Mouse (Mus musculus) kidney, embryonic 14.5 days (tissue): ENCODE results near the gene Impdh2. TPM values are rescaled to one million over a fixed set of nuclear protein-coding genes. Genes with fewer than 3 reads are reported as not detected.

Source experiments
- ATAC-seq: fragments of 200-750 bp; cut with Nextera tagmentation; 2 replicates; pipeline ENCODE4 v1.8.0; 2017; ENCODE audit warnings: moderate number of reproducible peaks, mild to moderate bottlenecking, moderate TSS enrichment, moderate library complexity; ENCODE audit not compliant: low FRiP score, low TSS enrichment
- H3K27ac ChIP-seq: fragments of 300-500 bp; sonication (generic); 2 replicates; pipeline ENCODE4 v1.5.1; 2014; ENCODE audit warnings: low read depth, mild to moderate bottlenecking, low read length, moderate library complexity, mixed read lengths
- H3K27me3 ChIP-seq: fragments of 300-500 bp; sonication (generic); 2 replicates; pipeline ENCODE4 v1.6.1; 2014; ENCODE audit warnings: mild to moderate bottlenecking, low read length; ENCODE audit not compliant: control insufficient read depth, insufficient read depth
- H3K36me3 ChIP-seq: fragments of 300-500 bp; sonication (generic); 2 replicates; pipeline ENCODE4 v1.6.1; 2014; ENCODE audit warnings: low read length, mixed read lengths; ENCODE audit not compliant: control insufficient read depth, insufficient read depth
- H3K4me1 ChIP-seq: fragments of 300-500 bp; sonication (generic); 2 replicates; pipeline ENCODE4 v1.6.1; 2014; ENCODE audit warnings: low read length, mixed read lengths; ENCODE audit not compliant: control insufficient read depth, insufficient read depth
- H3K4me2 ChIP-seq: fragments of 300-500 bp; sonication (generic); replicated peaks from 2 replicates; pipeline ENCODE4 v1.6.1; 2014; ENCODE audit warnings: low read depth, mild to moderate bottlenecking, low read length
- H3K4me3 ChIP-seq: fragments of 300-500 bp; sonication (generic); 2 replicates; pipeline ENCODE4 v1.5.1; 2014; ENCODE audit warnings: mild to moderate bottlenecking, low read length
- H3K9ac ChIP-seq: fragments of 300-500 bp; sonication (generic); 2 replicates; pipeline ENCODE4 v1.6.1; 2014; ENCODE audit warnings: low read depth, mild to moderate bottlenecking, low read length, moderate library complexity
- H3K9me3 ChIP-seq: fragments of 300-500 bp; sonication (generic); 2 replicates; pipeline ENCODE4 v1.6.1; 2016; ENCODE audit warnings: low read length; ENCODE audit not compliant: control insufficient read depth
- WGBS: fragments of 180-500 bp; shearing (Covaris S2); extraction: QIAGEN DNeasy Blood & Tissue Kit; methylation state at CpG from one replicate; pipeline ENCODE4 v1.1.7; 2014; 5-methylcytosine and 5-hydroxymethylcytosine counted together
- polyA plus RNA-seq: library from polyadenylated mRNA; unstranded; fragments of >200 nt; fragmentation: Nextera tagmentation; extraction: Ambion mirVana; gene quantifications from 2 replicates; pipeline ENCODE4 v1.2.1, GENCODE M21; 2014

The Impdh2 gene
- polyA plus RNA-seq, 1 experiment from 2014 or later, result 229 TPM

DNA sequence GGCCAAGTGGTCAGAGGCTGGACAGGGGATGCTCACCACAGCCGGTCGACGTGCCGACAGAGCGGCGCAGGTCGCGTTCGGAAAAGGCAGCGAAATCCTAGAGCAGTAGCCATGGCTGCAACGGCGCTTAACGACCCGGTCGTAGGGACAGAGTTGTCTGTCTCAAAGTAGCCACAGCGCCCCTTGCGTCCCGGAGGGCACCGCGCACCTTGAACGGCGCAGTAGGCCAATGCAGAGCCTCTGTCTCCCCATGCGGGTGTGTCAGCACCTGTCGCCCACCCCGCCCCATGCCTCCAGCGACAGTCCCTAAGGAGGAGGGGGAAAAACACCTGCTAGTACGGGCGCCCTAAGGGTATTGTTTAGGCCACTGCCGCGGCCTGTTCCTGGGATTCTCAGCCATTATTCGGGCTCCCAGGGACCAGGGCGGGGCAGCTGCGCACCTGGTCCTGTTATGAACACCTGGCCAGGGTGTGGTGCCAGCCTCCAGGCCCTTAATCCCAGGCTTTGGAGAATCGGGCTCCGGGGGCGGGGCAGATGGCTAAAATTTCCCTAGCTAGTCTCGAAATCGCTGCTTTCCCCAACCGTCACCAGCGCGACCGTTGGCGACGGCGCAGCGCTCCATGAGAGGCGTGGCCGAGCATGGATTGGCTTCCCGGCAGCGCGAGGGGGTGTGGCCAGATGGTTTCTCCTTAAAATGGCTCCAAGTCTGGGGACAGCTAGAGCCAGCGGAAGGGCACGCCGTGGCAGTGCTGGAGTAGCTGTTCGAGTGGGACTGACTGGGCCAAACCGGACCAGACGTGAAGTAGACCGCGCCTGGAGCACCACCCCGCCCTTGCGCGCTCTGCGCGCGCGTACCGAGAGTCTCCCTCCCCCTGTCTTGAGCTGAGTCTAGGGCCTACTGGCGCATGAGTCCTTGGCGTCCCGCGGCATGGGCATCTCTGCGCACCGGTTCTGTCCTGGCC, 7.0 kb downstream of the Impdh2 start, which contains the start of gene Ndufaf3:
TSS of gene Ndufaf3 (minus strand) at position 620 of the 962 bp plus-strand sequence.
- ATAC-seq, result peak; percentile 83
- Histone ChIP-seq H3K9me3 (no peaks in the 10 kb centered on the region), H3K4me3 (peak within 1 kb of the TSS; percentile 81), H3K27ac (peak within 1 kb of the TSS; percentile 95), H3K4me1 (peaks cover 21% of the 10 kb centered on the region), H3K9ac (peak within 1 kb of the TSS; percentile 78), H3K27me3 (no peaks in the 10 kb centered on the region), H3K4me2 (peak within 1 kb of the TSS; percentile 100), H3K36me3 (peaks cover 50% of the 10 kb centered on the region)
- WGBS, result under 1% methylated on average over 73 of the region's 73 CpGs

DNA sequence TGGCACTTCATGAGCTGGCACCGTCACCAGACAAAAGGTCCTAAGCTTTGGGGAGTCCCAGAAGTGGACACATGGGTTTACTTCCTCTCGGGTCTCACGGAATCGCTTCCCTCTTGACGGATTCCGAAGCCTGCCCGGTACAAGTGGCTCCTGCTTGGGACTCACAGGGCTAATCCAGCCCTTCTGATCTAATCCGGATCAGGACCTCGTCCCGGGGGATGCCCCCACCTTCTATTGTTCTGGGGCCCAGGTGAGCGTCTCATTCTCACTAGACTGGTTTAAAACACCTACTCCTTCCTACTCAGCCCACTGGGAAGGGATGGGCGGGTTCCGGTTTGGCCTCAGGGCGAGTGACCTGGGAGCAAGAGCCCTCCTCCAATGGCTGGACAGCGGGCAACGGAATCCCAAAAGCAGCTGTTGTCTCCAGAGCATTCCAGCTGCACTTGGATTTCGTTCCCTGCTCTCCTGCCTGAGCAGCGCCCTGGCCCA, 7.9 kb downstream of the Impdh2 start:
- H3K4me3 ChIP-seq, result peak overlapping the region; percentile 81
- WGBS, result 5% methylated on average over 18 of the region's 18 CpGs
- no peaks in the 10 kb centered on the region for H3K9me3 ChIP-seq
- H3K4me2 ChIP-seq, result peak overlapping the region; percentile 100
- peaks cover 53% of the 10 kb centered on the region for H3K36me3 ChIP-seq
- peaks cover 21% of the 10 kb centered on the region for H3K4me1 ChIP-seq
- peak overlapping the region; percentile 78 for H3K9ac ChIP-seq
- no peaks in the 10 kb centered on the region for H3K27me3 ChIP-seq
- H3K27ac ChIP-seq, result peak overlapping the region; percentile 95
- no peak for ATAC-seq

DNA sequence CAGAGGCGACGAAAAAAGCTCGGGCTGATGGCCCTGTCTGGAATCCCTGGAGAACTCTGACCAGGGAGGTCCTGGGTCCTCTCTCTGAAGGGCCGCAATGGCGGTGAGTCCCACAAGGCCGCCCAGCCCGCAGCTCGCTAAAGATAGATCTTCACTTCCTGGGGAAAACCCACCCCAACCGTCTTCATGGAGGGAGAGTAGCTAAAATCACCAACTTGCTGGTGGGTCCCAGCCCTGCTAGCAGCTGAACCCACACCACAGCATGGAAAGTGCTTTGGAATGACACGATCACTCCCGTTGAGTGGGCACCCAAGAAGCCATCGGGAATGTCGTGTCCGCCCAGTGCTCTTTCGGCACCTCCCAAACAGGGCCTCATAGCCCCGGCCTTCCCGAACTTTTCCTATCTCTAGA, 8.4 kb downstream of the Impdh2 start:
- Histone ChIP-seq H3K36me3 (peaks cover 54% of the 10 kb centered on the region), H3K4me3 (peak overlapping the region; percentile 81), H3K9me3 (no peaks in the 10 kb centered on the region), H3K4me2 (peak overlapping the region; percentile 100), H3K27me3 (no peaks in the 10 kb centered on the region), H3K27ac (0 out of 2 replicates have a peak overlapping the region, but pooled peaks have one; percentile 95), H3K4me1 (peaks cover 21% of the 10 kb centered on the region), H3K9ac (peak overlapping the region; percentile 78; the same call in 1 of the 2 replicates)
- no peak for ATAC-seq
- WGBS, result 78% methylated on average over 17 of the region's 17 CpGs

DNA sequence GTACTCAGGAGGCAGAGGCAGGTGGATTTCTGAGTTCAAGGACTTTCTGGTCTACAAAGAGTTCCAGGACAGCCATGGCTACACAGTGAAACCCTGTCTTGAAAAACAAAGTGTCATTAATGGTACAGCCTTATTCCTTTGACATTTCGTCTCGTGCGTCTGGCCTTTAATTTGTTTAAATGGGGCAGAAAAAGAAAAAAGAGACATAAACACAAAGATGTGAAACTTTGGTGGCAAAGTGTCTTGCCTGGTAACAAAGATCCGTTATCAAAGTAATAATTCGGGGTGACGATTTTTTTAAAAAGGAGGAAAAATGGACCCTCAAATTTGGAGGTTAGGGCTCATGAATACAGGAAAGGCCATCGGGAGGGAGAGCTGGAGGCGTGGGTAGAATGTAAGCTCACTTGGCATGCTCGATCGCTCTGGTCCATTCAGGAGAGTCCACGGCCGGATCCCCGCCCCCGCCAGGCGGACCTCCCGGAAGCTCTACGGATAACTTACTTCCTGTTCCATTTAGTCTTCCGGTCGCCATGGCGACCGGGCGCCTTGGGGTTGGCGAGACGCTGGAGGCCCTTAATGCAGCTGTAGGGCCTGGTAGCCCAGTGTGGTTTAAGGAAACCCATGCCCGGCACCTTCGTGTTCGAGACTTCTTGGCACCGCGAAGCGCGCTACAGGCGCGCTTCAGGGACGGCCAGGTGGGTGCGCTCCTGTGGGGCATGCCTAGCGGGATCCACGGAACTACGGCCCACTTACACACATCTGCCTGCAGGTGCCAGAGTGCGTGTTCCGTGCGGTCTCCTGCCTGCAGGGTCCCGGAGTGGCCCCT, 9.5 kb downstream of the Impdh2 start, which contains the start of gene Dalrd3:
TSS of gene Dalrd3 (plus strand) at position 506 of the 826 bp plus-strand sequence.
- Histone ChIP-seq H3K4me2 (peak within 1 kb of the TSS; percentile 98), H3K36me3 (peaks cover 54% of the 10 kb centered on the region), H3K9ac (peak within 1 kb of the TSS; percentile 68), H3K27me3 (no peaks in the 10 kb centered on the region), H3K4me1 (peaks cover 25% of the 10 kb centered on the region), H3K4me3 (peak within 1 kb of the TSS; percentile 74), H3K27ac (peak within 1 kb of the TSS; percentile 65), H3K9me3 (no peaks in the 10 kb centered on the region)
- peak; percentile 66 for ATAC-seq
- 6% methylated on average over 42 of the region's 42 CpGs for WGBS

DNA sequence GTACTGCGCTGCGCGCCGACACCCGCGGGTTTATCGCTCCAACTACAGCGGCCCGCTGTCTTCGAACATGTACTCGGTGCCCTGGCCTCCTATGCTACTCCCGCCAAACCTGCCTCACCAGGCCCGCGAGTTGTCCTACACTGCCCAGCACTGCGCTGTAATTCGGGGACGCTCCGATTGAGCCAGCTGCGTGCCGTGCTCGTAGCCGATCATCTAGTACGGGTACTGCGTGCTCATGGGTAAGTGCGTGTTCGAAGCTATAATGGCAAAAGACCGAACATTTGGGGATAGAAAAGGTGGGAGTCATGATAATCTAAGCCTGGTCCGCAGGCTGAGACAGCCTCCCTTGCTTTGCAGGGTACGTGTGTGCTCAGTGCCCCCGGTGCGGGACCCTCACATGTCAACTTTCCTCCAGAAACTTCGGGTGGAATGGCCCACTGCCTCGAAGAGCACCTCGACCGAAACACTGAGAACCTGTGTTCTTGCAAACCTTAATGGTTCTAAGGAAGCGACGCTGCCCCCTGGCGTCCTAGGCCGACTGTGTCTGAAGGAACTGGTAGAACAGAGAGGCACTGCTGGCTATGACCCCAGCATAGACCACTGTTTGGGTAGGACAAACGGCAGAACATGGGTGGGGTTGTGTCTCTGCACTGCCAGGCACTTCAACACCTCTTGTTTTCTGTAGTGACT, 10.3 kb downstream of the Impdh2 start:
- peaks cover 54% of the 10 kb centered on the region for H3K36me3 ChIP-seq

DNA sequence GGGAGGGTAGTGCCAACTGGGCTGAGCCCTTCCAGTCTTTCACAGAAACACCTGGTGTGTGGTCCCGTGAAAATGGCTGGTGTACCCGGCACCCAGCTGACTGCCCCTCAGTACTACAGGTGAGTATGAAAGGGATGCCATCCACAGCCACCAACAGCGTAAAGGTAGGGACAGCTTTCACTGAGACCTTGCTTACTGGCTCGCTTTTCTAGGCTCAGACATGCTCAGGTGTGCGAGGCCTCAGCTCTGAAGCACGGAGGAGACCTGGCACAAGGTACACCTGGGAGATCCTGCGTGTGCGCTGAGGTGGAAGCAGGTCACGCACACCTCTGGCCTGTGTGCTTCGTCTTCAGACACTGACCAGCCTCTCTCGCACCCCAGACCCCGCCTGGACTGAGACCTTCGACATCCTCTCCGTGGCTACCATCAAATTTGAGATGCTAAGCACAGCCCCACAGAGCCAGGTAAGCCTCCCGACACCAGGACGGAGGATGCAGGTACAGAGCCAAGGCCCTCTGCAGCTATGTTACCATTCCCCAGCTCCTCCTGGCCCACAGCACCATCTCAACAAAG, 11.4 kb downstream of the Impdh2 start:
- Histone ChIP-seq H3K9ac (no peak overlapping the region), H3K27ac (no peak overlapping the region), H3K36me3 (peaks cover 55% of the 10 kb centered on the region), H3K4me1 (peaks cover 25% of the 10 kb centered on the region), H3K9me3 (no peaks in the 10 kb centered on the region), H3K4me2 (no peak overlapping the region), H3K4me3 (no peak overlapping the region), H3K27me3 (no peaks in the 10 kb centered on the region)
- 95% methylated on average over 16 of the region's 16 CpGs for WGBS
- no peak for ATAC-seq

More for the DNA sequence above, 10.3 kb downstream of the Impdh2 start:
- H3K4me3 ChIP-seq, result peak overlapping the region; percentile 74
- H3K27ac ChIP-seq, result peak overlapping the region; percentile 65
- H3K4me2 ChIP-seq, result peak overlapping the region; percentile 98
- peak overlapping the region; percentile 68 for H3K9ac ChIP-seq
- H3K9me3 ChIP-seq, result no peaks in the 10 kb centered on the region
- no peaks in the 10 kb centered on the region for H3K27me3 ChIP-seq
- H3K4me1 ChIP-seq, result peaks cover 27% of the 10 kb centered on the region
- WGBS, result 2% methylated on average over 40 of the region's 40 CpGs
- ATAC-seq, result no peak; the same call in 1 of the 2 replicates

DNA sequence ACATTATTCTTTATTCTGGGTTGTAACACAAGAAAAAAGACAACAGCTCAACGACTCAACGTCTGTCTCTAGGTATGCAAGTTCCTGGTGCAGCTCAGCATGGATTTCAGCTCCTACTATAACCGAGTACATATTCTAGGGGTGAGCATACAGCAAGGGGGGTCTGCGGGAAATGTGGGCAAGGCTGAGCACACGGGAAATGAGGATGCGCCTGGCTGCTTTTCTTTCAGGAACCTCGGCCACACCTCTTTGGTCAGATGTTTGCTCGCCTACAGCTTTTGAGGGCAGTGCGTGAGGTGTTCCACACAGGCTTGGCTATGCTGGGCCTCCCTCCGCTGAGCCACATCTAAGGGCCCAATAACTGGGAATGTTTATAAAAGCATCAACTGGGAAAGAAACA, 12.2 kb downstream of the Impdh2 start:
- 75% methylated on average over 10 of the region's 10 CpGs for WGBS
- peaks cover 33% of the 10 kb centered on the region for H3K4me1 ChIP-seq

More for the DNA sequence above, 12.2 kb downstream of the Impdh2 start:
- H3K4me2 ChIP-seq, result no peak overlapping the region
- peaks cover 55% of the 10 kb centered on the region for H3K36me3 ChIP-seq
- no peaks in the 10 kb centered on the region for H3K27me3 ChIP-seq
- H3K9me3 ChIP-seq, result no peaks in the 10 kb centered on the region
- H3K9ac ChIP-seq, result no peak overlapping the region
- no peak for ATAC-seq
- no peak overlapping the region for H3K27ac ChIP-seq
- no peak overlapping the region for H3K4me3 ChIP-seq
